Mouse (Mus musculus) lung, adult 2 months (tissue): Measurements from ENCODE around the gene Mc3r.

Experiments
- CTCF ChIP-seq: fragments of 200-500 bp; IDR thresholded peaks from 2 replicates; pipeline ENCODE4 v1.5.1; 2011; ENCODE audit warnings: mild to moderate bottlenecking, low read length, control low read depth; ENCODE audit not compliant: insufficient read depth
- POLR2A ChIP-seq: fragments of 200-500 bp; IDR thresholded peaks from 2 replicates; pipeline ENCODE4 v1.6.1; 2011; ENCODE audit warnings: low read depth, mild to moderate bottlenecking, control low read depth, low read length, borderline replicate concordance; ENCODE audit errors: extremely low read depth

DNA sequence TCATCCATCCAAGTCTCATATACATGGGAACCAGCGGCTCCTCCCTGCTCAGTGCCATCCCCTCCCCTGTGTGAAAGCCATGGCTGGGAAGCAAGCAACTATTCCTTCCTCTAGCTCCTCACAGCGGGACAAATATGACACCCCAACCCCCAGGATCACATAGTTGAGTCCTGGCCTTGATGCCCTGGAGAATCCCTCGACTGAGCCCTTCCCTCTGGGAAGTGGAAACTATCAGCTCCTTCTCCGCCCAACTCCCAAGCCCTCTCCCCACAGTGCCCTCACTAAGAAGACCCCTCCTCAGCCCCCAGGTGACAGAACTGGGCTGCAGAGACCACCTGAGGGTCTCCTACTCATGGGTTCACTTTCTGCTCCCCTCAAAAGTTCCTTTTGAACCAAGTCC lies 18.2 kb upstream of the Mc3r start:
- TF ChIP-seq CTCF (no peak), POLR2A (no peak)
